Mouse (Mus musculus) liver, adult 2 months (tissue): Measurements from ENCODE around the gene Pyy.

Experiments used
- CTCF ChIP-seq: fragments of 200-500 bp; IDR thresholded peaks from 2 replicates; pipeline ENCODE4 v1.5.1; 2011; ENCODE audit warnings: low read depth, low read length, control low read depth
- POLR2A ChIP-seq: fragments of 200-500 bp; IDR thresholded peaks from 2 replicates; pipeline ENCODE4 v1.6.1; 2011; ENCODE audit warnings: low read length, control low read depth; ENCODE audit not compliant: insufficient read depth; ENCODE audit errors: extremely low read depth

DNA sequence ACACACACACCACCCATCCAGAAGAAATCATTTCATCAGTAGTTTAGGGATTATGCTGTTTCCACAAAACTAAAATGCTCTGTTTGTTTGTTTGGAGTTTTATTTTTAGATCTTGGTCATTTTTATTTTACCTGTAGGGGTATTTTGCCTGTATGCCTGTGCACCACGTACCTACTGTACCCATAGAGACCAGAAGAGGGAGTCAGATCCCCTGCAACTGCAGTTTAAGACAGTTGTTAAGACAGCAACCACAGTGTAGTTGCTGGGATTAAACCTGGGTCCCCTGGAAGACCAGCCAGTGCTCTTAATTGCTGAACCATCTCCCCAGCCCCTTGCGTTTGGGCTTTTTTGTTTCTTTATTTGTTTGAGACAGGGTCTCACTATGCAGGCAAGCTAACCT is 38.7 kb downstream of the Pyy start:
- TF ChIP-seq CTCF = peak; percentile 10; the same call in 1 of the 2 replicates
- TF ChIP-seq POLR2A = no peak
